Mouse (Mus musculus) adrenal gland (tissue): ENCODE data around the gene BC017158.

Experiments used
- intact Hi-C: fragments of 180-260 bp; cut with DNase I; formaldehyde crosslinking; loops from one replicate; pipeline ENCODE4 v1.15.1; 2025
- microRNA-seq, 2 experiments: library from miRNA; unstranded; fragments of <30 nt; microRNA quantifications; one replicate each; pipeline ENCODE4; 2019

The BC017158 gene

DNA sequence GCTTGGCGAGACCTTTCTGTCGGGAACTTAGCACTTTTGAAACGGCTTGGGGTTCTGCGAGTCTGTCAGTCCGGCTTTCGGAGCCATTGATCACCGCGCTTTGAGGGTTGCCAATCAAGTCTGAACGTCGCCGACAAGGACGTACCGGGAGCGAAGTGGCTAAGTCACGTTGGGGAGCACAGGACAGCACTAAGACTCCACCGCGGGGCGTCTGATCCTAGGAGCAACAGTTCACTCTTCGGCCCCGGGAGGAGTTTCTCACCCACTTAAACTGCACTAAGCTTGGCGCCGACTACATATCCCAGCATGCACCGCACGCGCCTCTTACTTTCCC, 60.4 kb downstream of the BC017158 start:
- intact Hi-C loops: no loop called here

DNA sequence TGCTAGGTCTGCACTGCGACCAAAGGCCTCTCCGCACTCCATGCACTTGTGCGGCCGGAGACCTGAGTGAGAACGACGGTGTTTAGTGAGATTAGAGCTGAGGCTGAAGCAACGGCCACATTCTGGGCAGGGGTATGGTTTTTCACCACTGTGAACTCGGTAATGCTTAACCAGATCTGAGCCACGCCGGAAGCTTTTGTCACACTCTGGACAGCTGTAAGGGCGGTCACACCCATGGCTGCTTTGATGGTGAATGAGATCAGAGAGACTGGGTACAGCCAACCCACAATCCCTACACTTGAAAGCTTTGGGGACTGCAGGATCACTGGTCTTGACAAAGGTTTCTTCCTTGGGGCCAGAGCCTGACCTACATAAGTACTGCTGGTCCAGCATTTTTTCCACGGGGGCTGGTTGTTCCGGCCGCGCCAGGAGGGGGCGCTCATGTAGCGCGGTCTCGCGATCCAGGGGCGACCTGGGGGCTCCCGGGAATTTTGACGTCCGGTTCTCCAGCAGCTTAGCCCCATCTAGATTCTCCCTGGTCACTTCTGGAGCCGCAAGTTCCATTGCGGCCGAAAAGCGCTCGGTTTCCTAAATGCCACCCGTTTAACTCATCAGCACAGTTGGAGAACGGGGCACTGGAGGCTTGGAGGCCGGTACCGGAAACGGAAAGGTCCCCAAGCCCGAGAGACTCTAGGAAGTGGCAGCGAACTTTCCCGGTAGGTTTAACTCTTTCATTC, 60.9 kb downstream of the BC017158 start, which contains the start of gene Armc5:
Gene Armc5, plus strand, starts transcription at position 487 of the 737 bp plus-strand sequence.
- intact Hi-C loops: no loop called here

DNA sequence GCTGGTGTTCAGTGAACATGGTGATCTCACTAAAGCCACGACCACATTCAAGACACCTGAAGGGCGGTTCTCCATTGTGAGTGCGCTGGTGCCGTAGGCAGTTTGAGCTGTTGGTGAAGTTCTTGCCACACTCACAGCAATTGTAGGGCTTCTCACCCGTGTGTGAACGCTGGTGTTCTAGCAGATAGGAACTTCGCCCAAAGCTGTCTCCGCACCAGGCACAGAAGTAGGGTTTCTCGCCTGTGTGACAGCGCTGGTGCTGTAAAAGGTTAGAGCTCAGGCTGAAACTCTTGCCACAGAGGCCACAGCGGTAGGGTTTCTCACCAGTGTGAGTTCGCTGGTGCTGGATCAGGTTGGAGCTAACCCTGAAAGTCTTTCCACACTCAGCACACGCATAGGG, 61.5 kb downstream of the BC017158 start:
- intact Hi-C loops: no loop called here

DNA sequence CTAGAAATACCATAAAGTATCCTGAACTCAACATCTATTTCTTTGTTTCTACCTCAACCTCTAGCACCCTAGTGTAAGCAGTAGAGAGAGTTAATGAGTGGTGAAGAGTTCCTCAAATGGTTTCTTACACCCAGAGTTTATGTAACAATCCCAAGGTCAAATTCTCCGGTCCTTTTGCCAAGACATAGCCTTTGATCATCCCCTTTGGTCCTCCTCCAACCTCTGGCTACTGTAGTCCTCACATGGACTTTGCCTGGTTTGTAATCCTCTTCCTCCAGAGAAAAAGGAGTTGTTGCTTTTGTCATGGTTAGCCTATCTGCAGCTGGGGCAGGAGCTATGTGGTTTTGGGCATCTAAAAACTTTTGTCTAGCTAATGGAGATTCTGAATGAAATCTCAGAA, 62.5 kb downstream of the BC017158 start:
- intact Hi-C loops: no loop called here

DNA sequence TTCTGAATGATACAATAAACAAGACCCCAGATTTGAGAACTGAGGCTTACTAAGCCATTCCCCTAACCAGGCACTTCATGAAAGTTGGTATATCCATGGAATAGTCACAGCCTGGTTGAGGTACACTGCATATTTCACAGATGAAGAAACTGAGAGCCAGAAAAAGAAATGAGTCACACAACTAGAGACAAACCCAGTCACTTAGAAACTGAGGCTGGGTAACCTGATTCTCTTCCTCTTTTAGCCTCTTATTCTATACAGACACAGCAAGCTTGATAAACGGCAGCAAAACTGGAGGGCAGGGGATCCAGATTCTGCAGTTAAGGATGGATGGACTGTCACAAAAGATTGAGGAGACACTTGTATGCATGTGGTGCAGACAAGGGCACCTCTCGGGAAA, 63.2 kb downstream of the BC017158 start:
- intact Hi-C loops: no loop called here

DNA sequence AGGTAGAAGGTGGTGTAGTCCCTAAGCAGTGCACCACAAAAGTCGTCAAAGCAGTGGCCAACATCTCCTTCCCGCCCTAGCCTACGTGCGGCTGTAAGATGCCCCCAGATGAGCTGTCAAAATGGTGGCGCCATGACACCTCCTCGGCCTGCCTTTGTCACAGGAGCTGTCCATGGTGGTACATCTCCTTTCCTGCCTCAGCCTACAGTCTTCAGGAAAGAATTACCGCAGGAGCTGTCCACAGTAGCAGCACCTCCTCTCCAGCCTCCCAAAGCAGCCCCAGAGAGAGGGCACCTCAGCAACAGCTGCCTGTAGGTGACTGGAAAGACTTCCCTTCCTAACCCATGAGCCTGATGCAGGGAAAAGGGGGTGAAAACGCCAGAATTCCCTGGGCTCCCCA, 66.2 kb downstream of the BC017158 start:
- intact Hi-C loops: no loop called here

Small RNAs within 50 kb of the gene (microRNA-seq; reads per million reads assigned to microRNA genes)
- 0.62 to 0.69 reads per million in 2 experiments for gene Mir3103
